Mouse (Mus musculus) midbrain, embryonic 11.5 days (tissue): ENCODE data around the gene Ntn1. TPM values are rescaled to one million over a fixed set of nuclear protein-coding genes. Genes with fewer than 3 reads are reported as not detected.

ENCODE experiments used
- ATAC-seq: fragments of 200-750 bp; cut with Nextera tagmentation; 2 replicates; pipeline ENCODE4 v1.8.0; 2017; ENCODE audit warnings: moderate TSS enrichment, moderate library complexity; ENCODE audit not compliant: low FRiP score
- DNase-seq: peaks from one replicate; pipeline ENCODE4 v3.0.0; 2015; ENCODE audit warnings: low spot score; ENCODE audit errors: missing footprints
- H3K27ac ChIP-seq: fragments of 300-500 bp; sonication (generic); 2 replicates; pipeline ENCODE4 v1.5.1; 2014; ENCODE audit warnings: low read depth, low read length
- H3K27me3 ChIP-seq: fragments of 300-500 bp; sonication (generic); 2 replicates; pipeline ENCODE4 v1.6.1; 2014; ENCODE audit warnings: mild to moderate bottlenecking, low read length, moderate library complexity, mixed read lengths; ENCODE audit not compliant: control insufficient read depth, insufficient read depth
- H3K36me3 ChIP-seq: fragments of 300-500 bp; sonication (generic); 2 replicates; pipeline ENCODE4 v1.6.1; 2014; ENCODE audit warnings: mild to moderate bottlenecking, low read length, moderate library complexity, mixed read lengths; ENCODE audit not compliant: control insufficient read depth, insufficient read depth
- H3K4me1 ChIP-seq: fragments of 300-500 bp; sonication (generic); 2 replicates; pipeline ENCODE4 v1.6.1; 2014; ENCODE audit warnings: low read length; ENCODE audit not compliant: control insufficient read depth, insufficient read depth
- H3K4me2 ChIP-seq: fragments of 300-500 bp; sonication (generic); 2 replicates; pipeline ENCODE4 v1.6.1; 2014; ENCODE audit warnings: mild to moderate bottlenecking, moderate library complexity
- H3K4me3 ChIP-seq: fragments of 300-500 bp; sonication (generic); 2 replicates; pipeline ENCODE4 v1.5.1; 2014; ENCODE audit warnings: low read depth, low read length
- H3K9ac ChIP-seq: fragments of 300-500 bp; sonication (generic); 2 replicates; pipeline ENCODE4 v1.6.1; 2014; ENCODE audit warnings: low read length
- H3K9me3 ChIP-seq: fragments of 300-500 bp; sonication (generic); 2 replicates; pipeline ENCODE4 v1.6.1; 2016; ENCODE audit warnings: low read length; ENCODE audit not compliant: control insufficient read depth
- WGBS: fragments of 180-500 bp; shearing (Covaris S2); extraction: QIAGEN DNeasy Blood & Tissue Kit; methylation state at CpG from one replicate; pipeline ENCODE4 v1.1.7; 2014; 5-methylcytosine and 5-hydroxymethylcytosine counted together
- polyA plus RNA-seq: library from polyadenylated mRNA; unstranded; fragments of >200 nt; fragmentation: Nextera tagmentation; extraction: Ambion mirVana; gene quantifications from 2 replicates; pipeline ENCODE4 v1.2.1, GENCODE M21; 2014

Gene Ntn1
- polyA plus RNA-seq, 1 experiment from 2014 or later = 10.0 TPM

DNA sequence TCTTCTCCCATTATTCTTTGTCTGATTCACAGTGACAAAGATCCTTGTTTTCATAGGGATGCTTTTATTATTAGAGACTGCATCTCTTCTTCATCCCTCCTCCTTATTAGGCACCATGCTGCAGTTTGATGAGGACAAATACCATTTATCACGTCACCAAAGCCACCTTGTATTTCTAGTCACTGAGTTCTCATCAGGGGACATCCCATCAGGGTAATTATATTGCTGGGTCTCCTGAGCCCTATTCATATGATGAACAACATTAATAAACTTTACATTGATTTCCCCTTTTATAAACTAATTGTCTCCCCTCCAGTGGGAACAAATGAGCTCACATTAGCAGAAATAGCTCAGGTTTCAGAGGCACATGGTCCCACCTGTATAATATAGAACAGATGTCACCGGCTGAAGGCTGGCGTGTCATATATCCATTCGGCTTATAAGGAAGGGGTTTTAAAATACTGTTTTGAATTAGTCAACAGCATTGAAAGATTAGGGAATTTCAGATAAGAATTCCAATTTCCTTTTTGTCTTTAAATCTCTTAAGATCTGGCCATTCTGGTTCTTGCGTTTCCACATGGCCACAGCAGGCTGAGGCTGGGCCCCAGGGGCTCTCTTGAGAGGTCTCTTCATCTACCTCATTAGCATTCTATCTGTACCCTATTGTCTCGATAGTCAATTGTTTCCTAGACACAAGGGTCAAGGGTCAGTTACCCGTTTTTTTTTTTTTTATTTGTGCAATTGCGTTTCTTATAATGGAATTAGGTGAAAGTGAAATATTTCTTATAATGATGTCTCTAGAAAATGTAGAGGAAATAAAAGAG lies 25.1 kb upstream of the Ntn1 start:
- no peak overlapping the region for H3K4me3 ChIP-seq
- no peak overlapping the region for H3K4me2 ChIP-seq
- no peaks in the 10 kb centered on the region for H3K9me3 ChIP-seq
- DNase-seq (no peak), ATAC-seq (0 out of 2 replicates have a peak, but pooled peaks have one; percentile 65)
- no peaks in the 10 kb centered on the region for H3K36me3 ChIP-seq
- WGBS = 32% methylated on average over 8 of the region's 8 CpGs
- peaks cover 8% of the 10 kb centered on the region; the same call in 1 of the 2 replicates for H3K4me1 ChIP-seq
- H3K27me3 ChIP-seq = no peaks in the 10 kb centered on the region; the same call in 1 of the 2 replicates
- H3K9ac ChIP-seq = no peak overlapping the region
- no peak overlapping the region for H3K27ac ChIP-seq

DNA sequence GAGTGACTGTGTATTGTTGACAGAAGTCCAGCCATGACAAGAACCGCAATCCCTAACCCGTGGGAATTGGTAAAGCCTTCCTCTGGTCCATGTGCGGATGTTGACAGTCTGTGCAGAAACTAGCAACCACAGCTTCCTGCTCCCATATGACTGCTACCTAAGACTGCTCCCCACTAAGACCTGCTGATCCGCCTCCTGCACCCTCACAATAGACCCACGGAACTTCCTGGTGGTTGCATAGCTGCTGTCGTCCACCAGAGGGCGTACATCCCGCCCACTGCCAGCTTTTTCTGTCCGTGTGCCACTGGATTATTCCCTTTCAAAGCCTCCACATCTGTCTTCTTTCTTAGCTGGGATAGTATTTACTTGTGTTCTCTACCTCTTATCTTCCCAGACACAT lies 17.2 kb upstream of the Ntn1 start:
- ATAC-seq (no peak), DNase-seq (no peak)
- no peak overlapping the region for H3K9ac ChIP-seq
- no peaks in the 10 kb centered on the region; the same call in 1 of the 2 replicates for H3K4me1 ChIP-seq
- no peak overlapping the region for H3K4me3 ChIP-seq
- WGBS = 41% methylated on average over 9 of the region's 9 CpGs
- no peaks in the 10 kb centered on the region for H3K36me3 ChIP-seq
- H3K9me3 ChIP-seq = no peaks in the 10 kb centered on the region; the same call in 1 of the 2 replicates
- H3K27me3 ChIP-seq = no peaks in the 10 kb centered on the region
- H3K4me2 ChIP-seq = no peak overlapping the region
- H3K27ac ChIP-seq = no peak overlapping the region

DNA sequence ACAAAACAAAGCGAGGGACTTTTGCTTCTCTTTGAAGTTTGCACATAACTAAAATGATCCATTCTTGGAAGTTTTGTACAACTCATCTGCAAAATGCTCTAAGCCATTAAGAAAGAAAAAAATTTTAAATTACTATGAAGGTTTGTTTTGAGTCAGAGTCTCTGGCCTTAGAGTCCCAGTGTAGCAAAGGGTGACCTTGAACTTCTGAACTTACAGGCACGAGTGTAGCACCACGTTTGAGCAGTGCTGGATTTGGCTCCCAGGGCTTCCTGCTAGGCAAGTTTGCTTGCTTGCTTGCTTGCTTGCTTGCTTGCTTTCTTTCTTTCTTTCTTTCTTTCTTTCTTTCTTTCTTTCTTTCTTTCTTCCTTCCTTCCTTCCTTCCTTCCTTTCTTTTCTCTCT lies 16.4 kb upstream of the Ntn1 start:
- H3K4me2 ChIP-seq = no peak overlapping the region
- no peaks in the 10 kb centered on the region; the same call in 1 of the 2 replicates for H3K4me1 ChIP-seq
- H3K9me3 ChIP-seq = no peaks in the 10 kb centered on the region; the same call in 1 of the 2 replicates
- no peak overlapping the region for H3K4me3 ChIP-seq
- ATAC-seq = no peak
- no peaks in the 10 kb centered on the region for H3K36me3 ChIP-seq
- DNase-seq = no peak
- H3K27me3 ChIP-seq = no peaks in the 10 kb centered on the region
- WGBS = 75% methylated on average over 3 of the region's 3 CpGs
- H3K27ac ChIP-seq = no peak overlapping the region
- H3K9ac ChIP-seq = no peak overlapping the region

DNA sequence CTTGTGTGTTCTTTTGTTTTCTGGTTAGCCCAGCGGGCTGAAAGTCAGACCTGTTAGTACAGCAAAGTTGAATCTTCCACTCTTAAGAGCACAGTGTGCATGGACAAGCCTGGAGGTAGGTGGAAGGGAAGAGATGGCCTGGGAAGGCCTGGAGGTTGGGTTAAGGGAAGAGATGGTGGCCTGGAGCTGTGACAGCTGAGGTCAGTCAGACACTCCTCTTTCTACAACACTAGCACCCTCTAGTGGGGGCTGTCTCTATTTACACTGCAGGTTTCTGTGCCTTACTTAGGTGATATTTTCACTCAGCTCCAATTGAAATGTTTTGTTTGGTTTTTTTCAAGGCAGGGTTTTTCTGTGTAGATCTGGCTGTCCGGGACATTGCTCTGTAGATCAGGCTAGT lies 7.5 kb upstream of the Ntn1 start:
- H3K27me3 ChIP-seq = peaks cover 7% of the 10 kb centered on the region; the same call in 1 of the 2 replicates
- peak; percentile 63; the same call in 1 of the 2 replicates for ATAC-seq

DNA sequence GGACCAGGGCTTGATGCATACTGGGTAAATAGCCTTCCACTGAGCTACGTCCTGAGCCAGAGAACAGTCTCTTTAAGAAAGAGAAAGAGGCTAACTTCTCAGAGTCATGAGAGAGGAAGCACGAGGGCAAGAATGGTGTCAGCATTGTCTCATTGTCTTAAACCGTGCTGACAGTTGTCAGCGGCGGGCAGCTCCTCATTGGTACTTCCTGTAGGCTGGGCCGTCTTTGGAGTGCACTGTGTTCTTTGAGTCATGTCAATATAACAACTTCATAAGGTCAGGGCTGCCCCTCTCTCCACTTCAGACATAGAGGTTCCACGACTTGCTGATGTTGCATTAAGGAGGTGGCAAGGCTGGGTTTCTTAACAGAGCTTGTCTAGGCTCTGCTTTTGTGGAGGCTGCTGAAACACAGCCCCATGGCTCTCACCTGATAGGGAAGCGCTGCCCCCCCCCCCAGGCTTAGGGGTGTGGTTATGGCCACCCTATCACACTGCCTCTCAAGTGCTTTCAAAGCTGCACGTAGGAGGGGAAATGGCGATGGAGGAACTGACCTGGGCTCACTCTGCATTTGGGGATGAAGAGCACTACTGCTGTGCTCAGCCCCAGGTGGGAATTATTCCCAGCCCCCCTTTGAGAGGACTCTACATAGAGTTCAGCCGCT lies 6.8 kb upstream of the Ntn1 start:
- H3K4me1 ChIP-seq = no peaks in the 10 kb centered on the region
- no peaks in the 10 kb centered on the region for H3K9me3 ChIP-seq
- no peak overlapping the region for H3K9ac ChIP-seq
- H3K27me3 ChIP-seq = peaks cover 9% of the 10 kb centered on the region; the same call in 1 of the 2 replicates
- no peak overlapping the region for H3K27ac ChIP-seq
- DNase-seq (no peak), ATAC-seq (no peak)
- no peak overlapping the region for H3K4me3 ChIP-seq
- H3K36me3 ChIP-seq = no peaks in the 10 kb centered on the region
- WGBS = 59% methylated on average over 11 of the region's 11 CpGs
- H3K4me2 ChIP-seq = no peak overlapping the region

More for the DNA sequence above, 7.5 kb upstream of the Ntn1 start:
- no peaks in the 10 kb centered on the region for H3K36me3 ChIP-seq
- no peak overlapping the region for H3K4me2 ChIP-seq
- H3K9ac ChIP-seq = no peak overlapping the region
- WGBS = 55% methylated on average over 2 of the region's 2 CpGs
- H3K27ac ChIP-seq = no peak overlapping the region
- no peak overlapping the region for H3K4me3 ChIP-seq
- H3K4me1 ChIP-seq = no peaks in the 10 kb centered on the region
- H3K9me3 ChIP-seq = no peaks in the 10 kb centered on the region
- peak; percentile 97 for DNase-seq

- no peak overlapping the region for H3K9ac ChIP-seq
- ATAC-seq (no peak), DNase-seq (no peak)
- H3K4me3 ChIP-seq = no peak overlapping the region
- H3K36me3 ChIP-seq = no peaks in the 10 kb centered on the region
- no peak overlapping the region for H3K4me2 ChIP-seq
- no peak overlapping the region for H3K27ac ChIP-seq
- peaks cover 26% of the 10 kb centered on the region for H3K27me3 ChIP-seq
- 92% methylated on average over 8 of the region's 8 CpGs for WGBS
- H3K9me3 ChIP-seq = no peaks in the 10 kb centered on the region
- peaks cover 7% of the 10 kb centered on the region for H3K4me1 ChIP-seq
Observed at GRCm38 (mm10) chr11:68405576-68405975, 5.0 kb upstream of the Ntn1 start.

DNA sequence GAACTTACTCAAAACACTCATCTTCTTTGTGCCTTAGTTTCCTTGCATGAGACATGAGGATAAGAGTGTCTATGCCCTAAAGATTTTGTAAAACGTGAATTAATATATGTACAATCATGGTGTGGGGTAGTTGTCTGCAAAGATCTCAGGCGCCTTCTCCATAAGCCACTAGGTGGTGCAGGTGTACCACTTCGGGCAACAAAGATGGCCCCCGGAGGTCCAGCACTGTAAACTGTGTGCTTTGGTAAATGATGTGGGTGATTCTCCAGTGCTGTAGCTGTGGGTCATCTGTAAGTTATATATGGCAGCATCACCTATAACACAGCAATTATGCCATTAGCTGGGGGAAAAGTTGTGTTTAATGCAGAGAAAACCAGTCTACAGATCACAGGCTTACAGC lies 3.6 kb upstream of the Ntn1 start:
- WGBS = 66% methylated on average over 4 of the region's 4 CpGs
- DNase-seq (no peak), ATAC-seq (no peak)
- peaks cover 32% of the 10 kb centered on the region for H3K27me3 ChIP-seq
- H3K9ac ChIP-seq = no peak overlapping the region
- no peak overlapping the region for H3K27ac ChIP-seq
- H3K4me3 ChIP-seq = no peak overlapping the region
- H3K4me2 ChIP-seq = no peak overlapping the region
- H3K4me1 ChIP-seq = peaks cover 15% of the 10 kb centered on the region
- no peaks in the 10 kb centered on the region for H3K36me3 ChIP-seq
- no peaks in the 10 kb centered on the region for H3K9me3 ChIP-seq

DNA sequence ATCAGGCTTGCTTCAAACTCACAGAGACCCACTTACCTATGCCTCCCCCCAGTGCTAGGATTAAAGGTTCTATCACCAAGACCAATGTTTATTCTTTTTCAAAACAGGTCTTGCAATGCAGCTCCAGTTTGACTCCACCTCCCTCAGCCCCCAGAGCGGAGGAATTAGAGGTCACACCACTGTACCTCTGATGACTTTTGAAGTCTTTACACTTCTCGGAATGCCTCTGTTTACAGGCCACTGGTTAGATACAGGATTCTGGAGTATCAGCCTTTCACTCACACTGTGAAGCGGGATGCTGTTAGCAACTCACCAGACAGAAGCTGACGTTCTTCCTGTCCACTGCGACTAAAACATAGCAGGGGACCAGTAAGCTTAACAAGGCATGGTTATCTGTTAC lies 805 bp upstream of the Ntn1 start:
- Histone ChIP-seq H3K9me3 (no peaks in the 10 kb centered on the region), H3K4me3 (no peak overlapping the region; the same call in 1 of the 2 replicates), H3K27ac (no peak overlapping the region), H3K9ac (peak overlapping the region; percentile 71; the same call in 1 of the 2 replicates), H3K27me3 (peaks cover 54% of the 10 kb centered on the region), H3K4me1 (peaks cover 22% of the 10 kb centered on the region), H3K36me3 (no peaks in the 10 kb centered on the region), H3K4me2 (peak overlapping the region; percentile 89; the same call in 1 of the 2 replicates)
- DNase-seq (no peak), ATAC-seq (no peak)
- WGBS = 20% methylated on average over 5 of the region's 5 CpGs
